Mouse (Mus musculus) gastrocnemius, postnatal 36 days (tissue): ENCODE data around the gene Psmd8. TPM values are rescaled to one million over a fixed set of nuclear protein-coding genes. Genes with fewer than 3 reads are reported as not detected.

ENCODE experiments used
- DNase-seq, 2 experiments: peaks; one replicate each; pipeline ENCODE4 v3.0.0; 2022
- intact Hi-C: fragments of 180-260 bp; cut with DNase I; formaldehyde crosslinking; loops from one replicate; pipeline ENCODE4 v1.15.1; 2025
- total RNA-seq, 2 experiments: library from RNA; stranded (reverse); gene quantifications; 2 replicates each; pipeline ENCODE4 v1.2.3; 2021

Psmd8 gene
- total RNA-seq, 2 experiments from 2014 or later: 155 to 172 TPM

DNA sequence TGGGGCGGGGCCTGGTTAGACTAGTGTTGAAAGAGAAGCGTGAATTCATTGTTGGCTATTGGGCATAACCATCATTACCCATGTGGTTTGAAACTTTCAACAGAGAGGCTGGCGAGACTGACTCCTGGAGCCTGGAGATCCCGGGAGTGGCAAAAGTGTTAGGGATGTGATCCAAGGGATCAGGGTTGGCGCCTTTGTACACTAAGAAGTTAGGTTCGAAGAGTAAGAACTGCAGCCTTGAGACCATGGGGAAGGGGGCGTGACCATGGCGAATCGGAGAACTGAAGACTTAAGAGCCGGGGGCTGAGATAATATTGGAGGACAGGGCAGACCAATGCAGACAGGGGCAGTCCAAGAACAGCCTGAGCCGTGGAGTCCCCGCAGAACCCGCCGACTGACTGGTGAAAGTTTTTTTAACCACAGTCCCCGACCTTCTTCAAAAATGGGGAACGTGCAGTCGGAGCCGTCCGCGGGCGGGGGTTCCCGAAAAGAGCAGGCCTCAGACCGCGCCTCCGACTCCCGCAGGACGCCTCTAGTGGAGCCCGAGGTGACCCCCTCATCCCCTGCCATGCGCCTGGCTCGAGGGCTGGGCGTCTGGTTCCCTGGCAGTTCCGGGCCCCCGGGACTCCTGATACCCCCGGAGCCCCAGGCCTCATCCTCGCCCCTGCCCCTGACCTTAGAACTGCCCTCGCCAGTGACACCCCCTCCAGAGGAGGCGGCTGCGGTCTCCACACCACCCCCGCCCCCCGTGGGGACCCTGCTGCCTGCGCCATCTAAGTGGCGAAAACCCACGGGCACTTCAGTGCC lies 9.5 kb downstream of the Psmd8 start:
- DNase-seq: no peak
- intact Hi-C loops: no loop called here

DNA sequence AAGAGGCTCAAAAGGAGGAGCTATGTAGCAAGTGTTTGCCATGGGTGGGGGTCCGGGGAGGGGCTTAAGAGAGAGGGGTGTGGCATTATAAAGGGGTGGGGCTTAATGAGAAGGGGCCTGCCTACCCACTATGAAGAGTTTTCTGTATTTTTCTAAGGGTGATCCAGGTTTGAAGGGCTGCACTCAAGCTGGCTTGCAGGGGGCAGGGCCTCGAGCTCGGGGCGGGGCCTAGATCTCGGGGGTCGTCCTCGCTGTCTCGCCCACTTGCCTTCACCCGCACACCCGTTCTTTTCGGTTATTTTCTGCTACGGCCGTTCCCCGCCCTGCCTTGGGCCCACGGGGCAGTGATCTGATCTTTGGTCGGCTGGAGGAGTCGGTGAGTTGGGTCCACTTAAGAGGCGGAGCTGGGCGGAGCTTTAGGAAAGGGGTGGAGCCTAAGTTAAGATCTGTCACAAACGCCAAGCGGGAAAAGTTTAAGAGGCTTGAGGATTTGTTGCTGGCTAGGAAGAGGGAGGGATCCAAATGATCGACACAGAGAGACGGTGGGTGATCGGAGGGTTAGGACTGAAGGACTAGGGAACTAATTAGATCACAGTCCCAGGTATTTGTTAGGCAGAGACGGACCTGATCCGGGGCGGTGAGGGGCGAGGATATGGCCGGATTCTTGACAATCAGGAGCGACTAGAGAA lies 10.3 kb downstream of the Psmd8 start, which contains the start of the genes Ggn and Spred3:
Gene Ggn (plus strand): TSS at position 145 of the 689 bp plus-strand sequence.
Gene Spred3 (minus strand): TSS at position 346 of the 689 bp plus-strand sequence.
- intact Hi-C loops: no loop called here
- DNase-seq: peak; percentile 74 to 77

- intact Hi-C loops: no loop called here
- peak; percentile 73 to 74 for DNase-seq
These were observed 11.1 kb downstream of the Psmd8 start for GRCm38 (mm10) chr7:29169231-29170065.

DNA sequence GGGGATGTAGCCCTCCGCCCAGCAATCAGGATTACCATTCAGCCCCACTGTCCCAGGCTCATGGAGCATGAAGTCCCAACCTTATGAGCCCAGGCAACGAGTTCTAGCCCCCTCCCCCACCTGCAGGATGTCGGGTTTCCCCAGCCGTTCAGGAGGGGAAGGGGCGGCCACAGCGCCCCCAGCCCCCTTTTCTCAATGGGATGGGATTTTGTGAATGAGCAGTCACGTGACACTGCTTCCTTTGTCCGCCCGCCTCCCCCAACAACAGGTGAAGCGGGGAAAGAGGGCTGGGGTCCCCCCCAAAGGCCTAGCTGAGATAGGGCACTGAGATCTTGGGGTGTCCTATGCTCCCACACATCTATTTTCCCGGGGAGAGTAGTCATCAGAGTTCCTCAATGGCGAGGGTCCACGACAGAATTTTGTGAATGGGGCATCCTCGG lies 11.7 kb downstream of the Psmd8 start:
- no peak for DNase-seq
- intact Hi-C loops: no loop called here

DNA sequence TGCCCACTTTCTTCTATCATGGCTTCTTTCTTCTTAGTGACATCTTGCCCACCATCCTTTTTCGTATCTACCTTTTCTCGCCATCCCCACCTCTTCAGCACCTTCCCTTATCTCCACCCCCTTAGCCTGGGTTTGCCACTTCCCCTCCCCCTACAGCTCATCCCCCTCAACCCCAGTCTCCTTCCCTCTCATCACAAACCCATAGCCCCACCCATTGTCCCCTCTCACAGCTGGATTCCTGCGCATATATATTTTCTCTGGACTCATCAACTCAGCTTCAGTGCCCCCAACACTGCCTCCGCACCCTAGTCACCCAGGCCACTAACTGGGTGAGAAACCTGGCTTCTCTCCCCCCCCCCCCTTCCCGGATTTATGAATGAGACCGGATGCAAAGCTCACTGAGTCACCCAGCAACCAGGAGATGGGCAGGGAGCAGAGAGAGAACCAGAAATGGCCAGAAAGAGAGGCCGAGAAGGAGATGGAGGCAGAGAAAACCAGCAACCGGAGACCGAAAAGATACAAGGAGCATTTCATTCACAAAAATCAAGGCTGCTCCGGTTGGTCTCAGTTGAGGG lies 12.3 kb downstream of the Psmd8 start:
- intact Hi-C loops: no loop called here
- no peak for DNase-seq

DNA sequence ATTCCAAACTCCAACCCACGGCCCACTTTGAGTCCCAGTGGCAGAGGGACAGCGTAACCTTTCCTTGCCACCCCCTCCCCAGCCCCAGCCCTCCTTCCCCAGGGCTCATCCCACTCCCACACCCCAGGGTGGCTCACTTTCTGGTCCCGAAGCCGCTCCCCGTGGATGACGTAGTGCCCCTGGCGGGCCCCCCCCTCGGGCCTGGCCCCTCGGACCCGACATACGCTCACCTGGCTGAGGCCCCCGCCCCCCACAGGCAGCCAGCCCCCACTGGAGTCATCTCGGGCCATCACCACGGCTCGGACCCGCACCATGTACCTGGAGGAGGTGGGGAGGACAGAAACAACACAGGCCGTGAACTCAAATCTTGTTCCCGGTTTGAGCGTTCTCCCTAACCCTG lies 12.8 kb downstream of the Psmd8 start:
- intact Hi-C loops: no loop called here

GRCm38 (mm10) chr7:29162750-29163525 lies 17.6 kb downstream of the Psmd8 start:
- no peak for DNase-seq
- intact Hi-C loops: no loop called here

More for the DNA sequence above, 12.8 kb downstream of the Psmd8 start:
- no peak for DNase-seq

GRCm38 (mm10) chr7:29162294-29162693 lies 18.2 kb downstream of the Psmd8 start:
- DNase-seq: no peak
- intact Hi-C loops: no loop called here

DNA sequence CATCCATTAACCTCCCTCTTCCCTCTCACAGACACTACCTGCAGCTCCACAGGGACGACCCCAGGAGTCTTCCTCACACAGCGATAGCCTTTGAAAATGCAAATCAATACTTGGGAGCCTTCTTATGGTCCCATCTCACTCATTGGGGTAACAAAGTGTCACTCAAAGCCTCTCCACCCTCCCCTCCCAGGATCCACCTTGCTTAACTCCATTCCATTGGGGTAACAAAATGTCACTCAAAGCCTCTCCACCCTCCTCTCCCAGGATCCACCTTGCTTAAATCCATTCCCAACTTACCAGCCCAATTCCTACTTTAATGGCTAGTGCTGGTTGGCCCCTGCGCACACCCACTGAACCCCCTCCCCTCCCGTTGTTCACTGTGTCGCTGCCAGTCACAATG lies 22.2 kb downstream of the Psmd8 start:
- intact Hi-C loops: no loop called here
- DNase-seq: no peak

GRCm38 (mm10) chr7:29155838-29156782 lies 24.4 kb downstream of the Psmd8 start, which contains the start of gene Fam98c:
TSS of gene Fam98c (minus strand) at chr7:29156234.
- intact Hi-C loops: no loop called here
- peak; percentile 74 to 77 for DNase-seq

DNA sequence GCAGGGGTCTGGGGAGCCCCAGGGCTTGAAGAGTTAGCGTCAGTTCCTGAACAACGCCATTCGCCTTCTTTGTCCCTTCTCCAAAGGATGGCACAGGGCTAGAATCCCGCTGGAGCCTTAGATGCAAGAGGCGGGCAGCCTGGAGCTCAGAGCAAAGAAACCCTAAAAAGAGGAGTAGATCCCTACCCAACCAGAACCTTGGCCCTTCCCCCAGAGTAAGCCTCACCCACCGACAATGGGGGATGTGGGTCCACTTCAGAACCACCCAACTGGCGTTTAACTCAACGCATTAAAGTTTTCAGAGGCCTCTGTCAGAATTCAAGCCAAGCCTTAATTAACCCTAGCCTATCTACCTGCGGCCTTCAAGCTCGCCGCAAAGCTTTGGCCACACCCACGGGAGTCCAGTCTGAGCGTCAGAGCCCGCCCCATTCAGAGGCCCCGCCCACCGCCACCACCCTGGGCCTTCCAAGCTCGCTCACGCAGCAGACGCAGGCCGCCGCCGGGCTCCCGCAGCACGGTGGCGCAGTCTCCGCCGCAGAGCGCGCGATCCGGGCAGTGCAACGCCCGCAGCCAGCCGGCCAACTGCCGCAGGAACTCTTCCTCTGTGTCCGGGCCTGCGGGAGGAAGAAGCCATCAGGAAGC lies 25.2 kb downstream of the Psmd8 start:
- intact Hi-C loops: no loop called here
- peak; percentile 83 to 87 for DNase-seq

DNA sequence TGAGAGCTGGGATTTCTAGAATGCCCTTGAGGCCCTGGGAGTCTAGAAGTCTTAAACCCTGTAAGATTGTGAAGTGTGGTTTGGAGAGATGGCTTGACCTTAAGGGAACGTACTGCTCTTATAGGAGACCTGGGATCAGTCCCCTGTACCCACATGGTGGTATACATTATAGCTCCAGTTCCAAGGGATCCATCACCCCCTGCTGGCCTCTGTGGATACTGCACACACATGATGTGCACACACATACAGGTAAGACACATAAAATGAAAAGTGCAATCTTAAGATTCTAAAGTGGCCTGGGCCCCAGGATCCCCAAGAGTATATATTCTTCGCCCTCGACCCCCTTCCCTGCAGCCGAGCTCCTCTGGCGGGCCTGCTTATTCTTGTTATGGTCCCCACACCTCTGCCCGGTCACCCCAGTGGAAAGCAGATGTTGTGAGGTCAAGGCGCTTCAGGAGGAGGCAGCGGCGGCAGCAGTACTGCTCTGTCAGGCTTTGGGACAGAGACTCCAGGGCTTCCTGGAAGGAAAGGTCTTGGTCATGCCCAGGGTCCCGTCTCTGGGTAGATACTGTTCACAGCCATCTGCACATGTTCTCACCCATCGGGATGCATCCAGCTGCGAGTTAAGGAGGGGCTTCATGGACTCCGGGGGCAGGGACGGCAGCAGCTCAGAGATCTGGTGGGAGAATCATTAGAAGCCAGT lies 26.3 kb downstream of the Psmd8 start:
- no peak for DNase-seq
- intact Hi-C loops: no loop called here

DNA sequence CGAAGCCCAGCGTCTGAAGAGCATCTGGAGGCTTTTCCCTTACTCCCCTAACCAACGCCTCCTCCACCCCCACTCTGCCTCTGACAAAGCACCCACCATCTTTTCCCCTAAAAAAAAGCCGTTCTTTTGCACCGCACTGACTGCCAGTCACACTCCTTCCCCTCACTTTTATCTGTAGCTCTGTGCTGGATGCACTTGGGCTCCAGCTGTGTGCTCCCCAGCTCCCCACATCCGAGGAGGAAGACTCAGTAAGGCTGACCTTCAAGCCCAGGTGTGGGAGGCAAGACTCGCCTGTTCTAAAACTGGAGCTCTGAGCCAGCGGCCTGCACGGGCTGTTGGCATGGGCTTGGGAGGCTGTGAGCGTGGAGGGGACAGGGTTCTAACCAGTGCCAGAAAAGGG lies 29.0 kb downstream of the Psmd8 start:
- DNase-seq: no peak
- intact Hi-C loops: no loop called here

GRCm38 (mm10) chr7:29148771-29149170 lies 31.7 kb downstream of the Psmd8 start:
- no peak for DNase-seq
- intact Hi-C loops: no loop called here

DNA sequence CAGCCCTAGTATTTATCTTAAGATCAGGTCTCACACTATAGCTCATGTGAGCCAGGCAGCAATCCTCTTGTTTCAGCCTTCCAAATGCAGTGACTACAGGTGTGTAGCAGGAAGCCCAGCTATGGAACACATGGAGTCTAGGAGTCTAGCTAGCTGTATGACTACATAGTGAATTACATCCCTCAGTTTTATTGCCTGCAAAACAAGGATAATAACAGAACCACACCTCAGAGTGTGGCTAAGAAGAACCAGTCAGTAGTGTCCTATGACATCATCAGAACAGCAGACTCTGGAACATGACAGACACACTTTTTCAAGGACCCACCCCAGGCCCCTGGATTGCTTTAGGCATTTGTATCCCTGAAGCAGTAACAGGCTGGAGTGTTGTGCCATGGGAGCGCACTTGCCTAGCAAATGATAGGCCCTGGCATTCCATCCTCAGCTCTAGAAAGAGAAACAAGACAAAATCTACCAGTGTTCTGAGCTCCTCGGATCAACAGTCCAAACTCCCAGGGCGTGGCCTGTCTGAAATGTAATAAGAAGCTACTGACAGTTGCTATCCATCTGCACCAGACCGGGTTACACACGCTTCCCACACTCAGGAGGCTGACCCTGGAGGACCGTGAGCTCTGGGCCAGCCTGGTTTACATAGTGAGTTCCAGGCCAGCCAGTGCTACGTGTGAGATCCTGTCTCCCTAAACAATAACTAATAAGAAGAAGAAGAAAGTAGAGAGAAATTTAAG lies 33.7 kb downstream of the Psmd8 start:
- intact Hi-C loops: no loop called here
- no peak for DNase-seq

- intact Hi-C loops: no loop called here
- DNase-seq: no peak
These were observed 36.5 kb downstream of the Psmd8 start for GRCm38 (mm10) chr7:29144006-29144405.

DNA sequence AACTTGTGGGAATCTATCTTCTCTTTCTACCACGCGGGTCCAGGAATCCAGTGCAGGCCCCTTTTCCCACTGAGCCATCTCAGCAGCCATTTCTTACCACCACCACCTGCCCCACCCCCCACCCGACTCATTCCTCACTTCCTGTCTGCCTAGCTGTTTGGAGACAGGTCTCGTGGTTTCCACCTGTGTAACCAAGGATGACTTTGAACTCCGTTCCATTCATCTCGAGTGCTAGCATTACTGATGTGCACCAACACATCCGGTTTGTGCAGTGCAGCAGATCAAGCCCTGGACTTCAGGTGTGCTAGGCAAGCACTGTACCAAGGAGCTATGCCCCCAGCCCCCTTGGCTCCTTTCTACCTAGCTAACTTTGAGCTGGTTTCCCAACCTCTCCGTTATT lies 39.1 kb downstream of the Psmd8 start:
- no peak for DNase-seq
- intact Hi-C loops: no loop called here
